In genomic region chr7:28781261-28781663, GRCm38 (mm10) we compare ENCODE assay signal across 13 mouse cellular contexts. TPM values are rescaled to one million over a fixed set of nuclear protein-coding genes. Genes with fewer than 3 reads are reported as not detected.
A peak's percentile ranks its signal among the peaks of the same experiment; 100 is the strongest.
DNase-seq lines count a peak whose midpoint lies in the region; ATAC-seq and TF ChIP-seq lines count a peak whose summit lies in the region.
"Had no signal": no experiment of that assay in that cellular context is flagged by ENCODE, and none has a peak within 500 bp of the region (broad histone marks: within the 10 kb centered on the region; RNA-seq: fewer than 3 reads in every experiment).

No protein-coding gene starts in this region.

- no peak for TF ChIP-seq POLR2A in spleen, adult 2 months (IDR thresholded peaks at IDR 0.05; ENCODE audit: low read depth, low read length)

- TF ChIP-seq CTCF in spleen, adult 2 months (IDR thresholded peaks at IDR 0.05; ENCODE audit: extremely low read depth, insufficient read depth, insufficient read length, insufficient replicate concordance) = no peak

- H3K27me3 ChIP-seq in heart, embryonic 15.5 days = no peaks in the 10 kb centered on the region
- H3K27me3 ChIP-seq in spleen, adult 2 months (ENCODE audit: control insufficient read depth, insufficient read depth, low read length) = no peaks in the 10 kb centered on the region
- H3K27me3 ChIP-seq: forebrain, embryonic 15.5 days; hindbrain, embryonic 15.5 days; neural tube, embryonic 13.5 days had no signal

- WGBS in heart, embryonic 15.5 days = 82% methylated on average over 8 of the region's 8 CpGs
- 27% methylated on average over 8 of the region's 8 CpGs for WGBS in spleen, adult 2 months

- H3K4me3 ChIP-seq in heart, embryonic 15.5 days = no peak overlapping the region
- peak overlapping the region; percentile 39; the same call in 1 of the 2 replicates for H3K4me3 ChIP-seq in spleen, adult 2 months (ENCODE audit: extremely low read depth, insufficient read depth, insufficient read length)
- H3K4me3 ChIP-seq: forebrain, embryonic 15.5 days; hindbrain, embryonic 15.5 days; neural tube, embryonic 13.5 days had no signal

- DNase-seq in heart, postnatal 36 days = no peak
- DNase-seq in CD4-positive, CD25-positive, alpha-beta regulatory T cell, adult 2 months (ENCODE audit: low read depth, low spot score) = peak; percentile 93
- peak; percentile 74 to 76 for DNase-seq in spleen, adult 2 months (ENCODE audit: low read depth in 1 of 2, low spot score in 2 of 2)
- DNase-seq in right cerebral cortex, postnatal 4 days = no peak
- no peak for DNase-seq in ovary, adult 18-20 months (ENCODE audit: low spot score)
- DNase-seq in cerebellum, postnatal 10 days = no peak
- DNase-seq: cerebellum, adult 9-11 months had no signal

- H3K27ac ChIP-seq in heart, embryonic 15.5 days = 0 out of 2 replicates have a peak overlapping the region, but pooled peaks have one; percentile 0
- peak overlapping the region; percentile 70 for H3K27ac ChIP-seq in spleen, adult 2 months (ENCODE audit: insufficient read depth, low read length)
- H3K27ac ChIP-seq: forebrain, embryonic 15.5 days; hindbrain, embryonic 15.5 days; neural tube, embryonic 13.5 days had no signal

- no peaks in the 10 kb centered on the region for H3K9me3 ChIP-seq in heart, embryonic 15.5 days (replicated peaks)
- H3K9me3 ChIP-seq: forebrain, embryonic 15.5 days; hindbrain, embryonic 15.5 days; neural tube, embryonic 13.5 days had no signal

- H3K4me2 ChIP-seq in heart, embryonic 15.5 days = no peak overlapping the region
- H3K4me2 ChIP-seq: forebrain, embryonic 15.5 days; hindbrain, embryonic 15.5 days; lung, embryonic 14.5 days; neural tube, embryonic 13.5 days had no signal

- peaks cover 17% of the 10 kb centered on the region for H3K4me1 ChIP-seq in heart, embryonic 15.5 days (replicated peaks)
- peaks cover 27% of the 10 kb centered on the region; the same call in 1 of the 2 replicates for H3K4me1 ChIP-seq in spleen, adult 2 months (ENCODE audit: control insufficient read depth, insufficient read depth, insufficient read length)

- H3K9ac ChIP-seq in heart, embryonic 15.5 days = no peak overlapping the region
- H3K9ac ChIP-seq: forebrain, embryonic 15.5 days; hindbrain, embryonic 15.5 days; lung, embryonic 14.5 days had no signal

- ATAC-seq in heart, embryonic 15.5 days (replicated peaks; ENCODE audit: insufficient number of reproducible peaks, insufficient read depth, low FRiP score, low read depth) = no peak
- ATAC-seq in granulocyte monocyte progenitor cell, adult 5-6 weeks (replicated peaks; ENCODE audit: poor library complexity, severe bottlenecking) = peak; percentile 70

- peaks cover 13% of the 10 kb centered on the region for H3K36me3 ChIP-seq in heart, embryonic 15.5 days
- peaks cover 1% of the 10 kb centered on the region; the same call in 1 of the 2 replicates for H3K36me3 ChIP-seq in spleen, adult 2 months (ENCODE audit: control insufficient read depth, insufficient read depth, low read length)

- intact Hi-C loops in heart, postnatal 36 days (cut with DNase I) = loop anchor here (5.0 kb wide), 1 partner anchor 191 kb away; no protein-coding TSS in a partner anchor

RNA-seq across cellular contexts. Expression of gene Rinl, which starts 7.5 kb away (rescaled TPM):
- polyA plus RNA-seq in heart, embryonic 15.5 days (2015; fragmentation: Nextera tagmentation; extraction: Ambion mirVana) = 2.8 and 7.3 TPM in 2 replicates
- total RNA-seq in heart, postnatal 36 days (2021) = 1 to 10 TPM; 1.8 to 1.9 TPM
- 67.9 and 72.3 TPM in 2 replicates for total RNA-seq in granulocyte monocyte progenitor cell, adult 5-6 weeks (2014; fragmentation: Nextera tagmentation)
- total RNA-seq in granulocyte monocyte progenitor cell, adult 5-6 weeks (2017) = 55.9 and 75.5 TPM in 2 replicates
- polyA plus RNA-seq in spleen, adult 2 months (2012; rRNA removed) = 35.4 and 36.4 TPM in 2 replicates

RNA-seq across cellular contexts. Expression of gene Nfkbib, which starts 13.9 kb away (rescaled TPM):
- 26.6 and 35.8 TPM in 2 replicates for polyA plus RNA-seq in heart, embryonic 15.5 days (2015; fragmentation: Nextera tagmentation; extraction: Ambion mirVana)
- 10 to 100 TPM; 25.4 to 27.0 TPM for total RNA-seq in heart, postnatal 36 days (2021)
- total RNA-seq in granulocyte monocyte progenitor cell, adult 5-6 weeks (2014; fragmentation: Nextera tagmentation) = 22.0 and 36.0 TPM in 2 replicates
- 20.0 and 24.1 TPM in 2 replicates for total RNA-seq in granulocyte monocyte progenitor cell, adult 5-6 weeks (2017)
- 51.1 and 67.9 TPM in 2 replicates for polyA plus RNA-seq in spleen, adult 2 months (2012; rRNA removed)

RNA-seq across cellular contexts. Expression of gene Sirt2, which starts 14.7 kb away (rescaled TPM):
- polyA plus RNA-seq in heart, embryonic 15.5 days (2015; fragmentation: Nextera tagmentation; extraction: Ambion mirVana) = 50.3 and 58.4 TPM in 2 replicates
- 10 to 100 TPM; 85.1 to 87.0 TPM for total RNA-seq in heart, postnatal 36 days (2021)
- total RNA-seq in granulocyte monocyte progenitor cell, adult 5-6 weeks (2014; fragmentation: Nextera tagmentation) = 49.5 and 50.5 TPM in 2 replicates
- total RNA-seq in granulocyte monocyte progenitor cell, adult 5-6 weeks (2017) = 13.9 and 28.8 TPM in 2 replicates
- polyA plus RNA-seq in spleen, adult 2 months (2012; rRNA removed) = 48.4 and 53.3 TPM in 2 replicates

RNA-seq across cellular contexts. Expression of gene Ccer2, which starts 25.3 kb away (rescaled TPM):
- not detected in 2 replicates for polyA plus RNA-seq in heart, embryonic 15.5 days (2015; fragmentation: Nextera tagmentation; extraction: Ambion mirVana)
- total RNA-seq in heart, postnatal 36 days (2021) = not detected
- total RNA-seq in granulocyte monocyte progenitor cell, adult 5-6 weeks (2014; fragmentation: Nextera tagmentation) = not detected in 2 replicates
- not detected in 2 replicates for total RNA-seq in granulocyte monocyte progenitor cell, adult 5-6 weeks (2017)
- not detected in 2 replicates for polyA plus RNA-seq in spleen, adult 2 months (2012; rRNA removed)
- polyA plus RNA-seq: lung, embryonic 14.5 days had no signal

RNA-seq across cellular contexts. Expression of gene Hnrnpl, which starts 27.1 kb away (rescaled TPM):
- 152 and 158 TPM in 2 replicates for polyA plus RNA-seq in heart, embryonic 15.5 days (2015; fragmentation: Nextera tagmentation; extraction: Ambion mirVana)
- 100 to 1,000 TPM; 240 to 277 TPM for total RNA-seq in heart, postnatal 36 days (2021)
- total RNA-seq in granulocyte monocyte progenitor cell, adult 5-6 weeks (2014; fragmentation: Nextera tagmentation) = 466 and 510 TPM in 2 replicates
- total RNA-seq in granulocyte monocyte progenitor cell, adult 5-6 weeks (2017) = 276 and 296 TPM in 2 replicates
- 189 and 209 TPM in 2 replicates for polyA plus RNA-seq in spleen, adult 2 months (2012; rRNA removed)

Comparison
In these comparisons a context has a peak if more than half of its experiments do, and no peak if none do; other contexts are left out.
1. DNase-seq: peak in CD4-positive, CD25-positive, alpha-beta regulatory T cell, adult 2 months (single experiment) and spleen, adult 2 months (2 of 2); none in heart, postnatal 36 days (0 of 2), right cerebral cortex, postnatal 4 days (single experiment), ovary, adult 18-20 months (single experiment) and cerebellum, postnatal 10 days (0 of 2).
2. RNA of gene Rinl, which starts 7.5 kb away (total RNA-seq): 55.9 to 75.5 TPM in granulocyte monocyte progenitor cell, adult 5-6 weeks; 1.8 to 1.9 TPM in heart, postnatal 36 days; every median in the first group is over 10 times any median in the second.